Mouse (Mus musculus) common myeloid progenitor, adult 5-6 weeks (primary cell): ENCODE data around the gene Adamtsl5. TPM values are rescaled to one million over a fixed set of nuclear protein-coding genes. Genes with fewer than 3 reads are reported as not detected.
A peak's percentile ranks its signal among the peaks of the same experiment; 100 is the strongest.
"Not testable (repeated sequence)": the region's sequence is repeated elsewhere in the genome, so short reads cannot be mapped to it uniquely, and the experiment has no call there.

ENCODE experiments used
- ATAC-seq: replicated peaks from 2 replicates; pipeline ENCODE4 v1.8.0; 2016; ENCODE audit warnings: low read depth, mild to moderate bottlenecking, moderate TSS enrichment, inconsistent platforms; ENCODE audit not compliant: poor library complexity, severe bottlenecking
- total RNA-seq: library from RNA; stranded (forward); fragments of 200-1000, 187-1606 nt; gene quantifications from 2 replicates; pipeline ENCODE4 v1.2.3, GENCODE M21; 2017

The Adamtsl5 gene
- total RNA-seq, 1 experiment from 2014 or later: 0.64 TPM

DNA sequence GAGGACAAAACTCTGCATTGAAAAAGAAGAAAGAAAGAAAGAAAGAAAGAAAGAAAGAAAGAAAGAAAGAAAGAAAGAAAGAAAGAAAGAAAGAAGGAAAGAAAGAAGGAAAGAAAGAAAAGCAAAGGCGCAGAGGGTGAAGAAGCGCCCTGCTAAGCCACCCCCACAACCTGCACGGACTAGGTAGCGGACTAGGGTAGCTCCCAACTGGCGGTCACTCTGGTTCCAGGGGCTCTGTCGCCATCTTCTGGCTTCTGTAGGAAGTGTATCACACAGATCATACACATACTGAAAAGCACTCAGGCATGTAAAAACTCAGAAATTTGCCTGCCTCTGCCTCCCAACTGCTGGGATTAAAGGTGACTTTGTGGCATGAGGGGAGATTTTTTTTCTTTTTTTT lies 25.9 kb upstream of the Adamtsl5 start:
- ATAC-seq: peak; percentile 55; the same call in 1 of the 2 replicates

DNA sequence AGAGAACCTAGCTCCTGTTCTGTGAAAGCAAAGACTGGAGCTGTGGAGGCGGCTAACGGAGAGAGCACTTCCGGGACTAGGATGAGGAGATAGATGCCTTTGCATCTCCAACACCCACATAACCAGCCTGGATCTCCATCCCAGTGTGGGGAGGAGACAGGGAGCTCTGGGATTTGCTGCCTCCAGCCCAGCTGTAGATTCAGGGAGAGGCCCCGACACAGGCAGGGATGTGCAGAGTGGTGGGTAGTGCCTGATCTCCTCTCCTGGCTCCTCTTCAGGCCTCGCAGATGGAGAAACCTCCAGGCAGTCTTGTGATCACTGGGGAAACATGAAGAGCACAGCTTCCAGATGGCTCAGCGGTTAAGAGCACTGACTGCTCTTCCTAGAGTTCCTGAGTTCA lies 24.5 kb upstream of the Adamtsl5 start:
- no peak for ATAC-seq

DNA sequence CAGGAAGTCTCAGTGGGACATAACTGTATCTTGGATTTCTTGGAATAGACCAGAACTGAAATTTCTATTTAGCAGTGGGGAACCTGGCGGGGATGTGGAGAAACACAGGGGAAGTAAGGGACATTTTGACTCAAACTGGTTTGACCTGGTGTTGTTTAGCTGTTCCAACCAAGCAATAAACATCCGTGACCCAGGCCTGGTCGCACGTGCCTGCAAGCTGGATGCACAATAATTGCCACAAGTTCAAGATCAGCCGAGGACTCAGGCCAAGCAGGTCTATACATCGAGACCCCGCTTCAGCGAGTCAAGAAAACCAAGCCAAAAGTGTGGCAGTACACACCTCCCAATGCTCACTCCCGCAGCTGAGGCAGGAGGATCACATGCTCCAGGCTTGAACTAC lies 23.8 kb upstream of the Adamtsl5 start:
- no peak for ATAC-seq

DNA sequence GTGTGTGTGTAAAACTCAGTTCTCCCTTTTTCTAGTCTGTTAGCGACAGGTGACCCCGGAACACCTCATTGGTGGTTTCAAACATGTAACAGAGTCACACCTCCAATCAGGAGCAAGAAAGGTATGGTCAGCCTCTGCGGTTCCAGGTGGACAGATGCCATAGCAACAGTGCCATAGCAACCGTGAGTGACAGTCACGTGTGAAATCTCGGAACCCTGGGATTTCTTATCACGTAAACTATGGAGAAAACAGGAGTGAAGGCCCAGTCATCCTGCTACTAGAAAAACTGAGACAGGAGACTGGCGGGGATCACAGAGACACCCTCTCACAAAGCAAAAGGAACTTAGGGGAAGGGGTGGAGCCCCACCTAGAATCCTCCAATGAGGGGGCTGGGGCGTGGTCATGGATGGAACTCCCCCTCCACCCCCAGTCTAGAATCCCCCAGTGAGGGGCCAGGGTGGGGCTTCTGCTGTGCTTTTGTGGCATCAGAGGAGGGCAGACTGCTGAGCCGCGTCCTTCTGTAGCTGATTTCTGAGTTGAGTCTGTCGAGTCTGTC lies 23.3 kb upstream of the Adamtsl5 start:
- peak; percentile 15; the same call in 1 of the 2 replicates for ATAC-seq

DNA sequence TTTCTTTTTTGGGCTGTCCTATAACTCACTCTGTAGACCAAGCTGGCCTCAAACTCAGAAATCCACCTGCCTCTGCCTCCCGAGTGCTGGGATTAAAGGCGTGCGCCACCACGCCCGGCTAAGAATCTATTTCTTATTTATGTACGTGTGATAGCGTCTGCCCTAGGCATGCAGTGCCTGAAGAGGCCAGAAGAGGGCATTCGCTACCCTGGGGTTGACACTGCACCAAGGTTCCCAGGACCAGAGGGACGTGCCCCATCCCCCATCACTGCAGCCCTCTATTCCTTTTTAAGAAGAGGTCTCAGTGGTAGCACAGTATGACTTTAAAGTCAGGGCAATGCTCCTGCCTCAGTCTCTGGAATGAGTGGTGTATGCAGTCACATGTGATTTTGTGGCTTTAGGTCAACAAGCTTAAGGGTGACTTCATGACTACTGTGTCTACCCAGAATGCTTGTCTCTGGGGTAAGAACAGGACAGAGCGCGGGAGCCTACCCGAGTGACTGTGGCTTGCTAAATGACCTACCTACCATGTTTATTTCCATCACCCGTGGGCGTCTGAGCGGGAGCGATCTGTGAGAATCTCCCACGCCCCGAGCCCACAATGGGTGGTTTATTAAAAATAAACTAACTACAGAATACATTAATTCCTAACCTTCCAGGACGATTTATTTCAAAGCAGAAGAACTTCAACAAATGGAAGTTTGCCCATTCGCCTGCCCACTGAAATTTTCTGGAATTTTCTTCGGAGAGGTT lies 22.0 kb upstream of the Adamtsl5 start:
- ATAC-seq: peak; percentile 39; the same call in 1 of the 2 replicates

DNA sequence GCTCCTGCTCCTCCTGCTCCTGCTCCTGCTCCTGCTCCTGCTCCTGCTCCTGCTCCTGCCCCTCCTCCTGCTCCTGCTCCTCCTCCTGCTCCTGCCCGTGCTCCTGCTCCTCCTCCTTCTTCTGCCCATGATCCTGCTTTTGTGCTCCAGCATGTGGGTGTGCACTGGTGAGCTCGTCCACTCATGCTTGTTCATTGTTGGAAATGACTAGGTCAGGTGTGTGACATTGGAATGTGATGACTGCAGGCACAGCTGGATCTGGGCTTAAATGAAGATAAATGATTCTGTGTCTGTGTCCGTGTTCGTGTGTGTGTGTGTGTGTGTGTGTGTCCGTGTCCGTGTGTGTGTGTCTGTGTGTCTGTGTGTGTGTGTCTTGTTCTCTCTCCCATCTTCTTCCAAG lies 20.2 kb upstream of the Adamtsl5 start:
- ATAC-seq: no peak

DNA sequence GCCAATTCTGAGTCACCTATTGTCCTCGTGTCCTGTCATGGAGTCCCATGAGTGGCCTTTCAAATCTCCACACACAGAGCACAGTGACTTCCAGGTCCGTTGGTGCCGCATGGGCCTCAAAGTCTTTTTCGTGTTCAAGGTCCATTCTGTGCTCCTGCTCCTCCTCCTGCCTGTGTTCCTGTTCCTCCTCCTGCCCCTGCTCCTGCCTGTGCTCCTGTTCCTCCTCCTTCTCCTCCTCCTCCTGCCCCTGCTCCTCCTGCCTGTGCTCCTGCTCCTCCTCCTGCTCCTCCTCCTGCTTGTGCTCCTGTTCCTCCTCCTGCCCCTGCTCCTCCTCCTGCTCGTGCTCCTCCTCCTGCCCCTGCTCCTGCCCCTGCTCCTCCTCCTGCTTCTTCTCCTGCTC lies 19.7 kb upstream of the Adamtsl5 start:
- ATAC-seq: no peak

DNA sequence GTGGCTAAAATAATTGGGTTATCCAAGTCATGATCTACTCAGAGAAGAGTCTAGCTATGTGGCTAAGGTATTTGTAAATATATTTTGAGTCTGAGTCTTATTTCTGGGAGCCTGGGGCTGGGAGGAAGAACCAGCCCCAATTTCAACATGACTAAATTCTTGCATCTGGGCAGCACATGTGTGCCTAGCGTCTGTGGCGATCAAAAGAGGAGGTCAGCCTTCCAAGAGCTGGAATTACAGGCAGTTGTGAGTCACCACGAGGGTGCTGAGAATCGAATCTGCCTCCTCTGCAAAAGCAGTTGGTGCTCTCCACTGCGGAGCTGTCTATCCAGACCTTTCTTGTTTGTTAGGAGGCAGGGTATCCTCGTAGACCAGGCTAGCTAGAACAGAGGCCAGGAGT lies 17.5 kb upstream of the Adamtsl5 start:
- ATAC-seq: no peak

DNA sequence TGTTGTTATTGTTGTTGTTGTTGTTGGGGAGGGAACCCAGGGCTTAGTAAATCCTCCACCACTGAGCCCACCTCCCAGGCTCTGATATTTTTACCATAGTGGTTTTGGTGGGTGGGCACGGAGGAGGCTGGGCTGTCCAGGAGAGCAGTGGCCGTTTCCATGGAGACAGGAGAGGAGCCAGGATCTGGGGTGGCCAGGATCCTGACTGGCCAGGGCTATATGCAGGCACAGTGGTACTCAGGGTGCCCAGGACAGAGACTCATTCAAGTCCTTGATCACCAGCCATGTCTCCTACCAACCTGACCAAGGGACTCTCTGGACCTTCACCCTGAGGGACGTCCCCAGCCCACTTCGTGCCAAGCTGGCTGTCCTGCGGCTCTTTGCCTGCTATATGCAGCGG lies 15.5 kb upstream of the Adamtsl5 start:
- no peak for ATAC-seq

DNA sequence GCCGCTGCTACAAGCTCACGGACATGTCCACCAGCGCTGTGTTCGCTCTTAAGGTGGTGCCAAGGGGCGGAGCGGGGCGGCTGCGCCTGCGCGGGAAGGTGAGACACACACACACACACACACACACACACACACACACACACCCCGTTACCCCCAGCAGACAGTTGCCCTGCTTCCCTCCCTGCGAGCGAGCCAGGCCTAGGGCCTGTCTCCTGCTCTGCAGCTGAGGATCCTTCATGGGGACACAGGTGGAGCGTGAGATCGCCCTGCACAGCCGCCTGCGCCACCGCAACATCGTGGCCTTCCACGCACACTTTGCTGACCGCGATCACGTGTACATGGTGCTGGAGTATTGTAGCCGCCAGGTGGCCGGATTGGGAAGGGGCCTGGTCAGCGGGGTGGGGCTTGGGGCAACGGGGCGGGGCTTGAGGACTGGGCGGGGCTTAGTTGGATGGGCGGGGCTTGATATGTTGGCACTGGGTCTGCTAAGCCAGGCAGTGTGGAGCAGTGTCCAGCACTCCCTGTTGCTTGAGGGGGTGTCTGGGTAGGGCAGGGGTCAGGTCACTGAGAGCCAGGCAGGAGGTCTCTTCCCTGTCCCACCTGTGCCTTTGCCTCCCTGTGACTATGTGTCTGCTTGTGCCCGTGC lies 9.9 kb upstream of the Adamtsl5 start:
- ATAC-seq: peak; percentile 43; the same call in 1 of the 2 replicates

DNA sequence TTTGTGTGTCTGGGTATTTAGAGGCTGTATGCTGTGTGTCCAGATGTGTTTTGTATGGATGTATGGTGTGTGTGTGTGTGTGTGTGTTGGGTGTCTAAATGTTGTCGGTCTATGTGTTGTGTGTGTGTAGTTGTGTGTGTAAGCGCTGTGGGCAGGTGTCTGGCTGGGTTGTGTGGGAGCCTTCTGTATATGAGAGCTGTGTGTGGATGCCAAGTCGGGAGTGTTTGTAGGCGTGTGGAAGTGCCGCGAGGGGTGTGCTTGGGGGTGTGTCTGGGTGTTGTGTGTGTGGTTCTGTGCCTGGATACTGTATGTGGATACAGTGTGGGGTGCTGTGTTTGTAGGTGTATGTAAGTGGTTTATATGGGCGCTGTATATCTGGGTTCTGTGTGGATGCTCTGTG lies 9.1 kb upstream of the Adamtsl5 start:
- no peak for ATAC-seq

DNA sequence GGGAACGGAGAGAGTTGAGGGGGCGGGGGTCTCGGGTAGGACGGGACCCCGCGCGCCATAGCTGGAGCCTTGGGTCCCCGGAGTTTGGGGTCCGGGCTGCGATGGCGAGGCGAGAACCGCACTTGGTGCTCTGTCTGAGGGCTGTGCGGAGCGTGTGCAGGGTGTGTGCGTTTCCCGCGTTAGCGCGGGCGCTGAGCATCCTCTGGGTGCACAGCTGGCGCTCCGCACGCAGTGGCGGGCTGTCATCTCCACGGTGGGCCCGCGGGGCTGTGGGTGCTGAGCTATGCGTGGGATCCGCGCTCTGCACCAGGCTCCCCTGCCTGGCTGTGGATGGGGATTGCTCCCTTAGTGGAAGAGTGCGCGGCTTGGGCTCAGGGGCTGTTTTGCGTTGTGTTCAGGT lies 8.5 kb upstream of the Adamtsl5 start:
- ATAC-seq: no peak

DNA sequence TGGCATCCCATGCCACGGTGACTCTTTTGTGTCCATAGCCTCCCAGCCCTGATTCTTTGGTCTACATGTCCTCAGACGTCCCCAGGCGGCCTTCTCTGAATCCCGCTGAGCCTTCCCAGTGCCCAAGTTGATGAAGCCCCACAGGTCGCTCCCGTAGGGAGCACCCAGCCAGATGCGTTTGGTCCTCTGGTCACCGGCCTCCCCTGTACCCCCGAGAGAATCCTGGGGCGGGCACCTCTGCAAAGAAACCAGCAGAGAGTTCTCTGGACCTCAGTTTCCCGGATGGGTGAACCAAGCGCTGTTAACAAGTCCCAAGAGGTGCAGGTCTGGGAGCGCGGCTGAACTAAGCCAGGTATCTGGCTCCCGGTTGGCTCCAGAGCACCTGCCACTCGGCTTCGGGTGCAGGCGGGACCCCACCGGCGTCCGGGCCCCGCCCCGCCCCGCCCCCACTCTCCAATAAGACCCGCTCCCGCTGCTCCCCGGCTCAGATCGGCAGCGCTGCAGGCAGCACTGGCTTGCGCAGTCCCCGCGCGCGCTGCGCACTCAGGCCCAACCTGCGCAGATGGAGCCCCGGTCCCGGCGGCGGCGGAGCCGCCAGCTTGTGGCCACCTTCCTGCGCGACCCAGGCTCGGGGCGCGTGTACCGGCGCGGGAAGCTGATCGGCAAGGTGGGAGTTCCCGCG lies 7.9 kb upstream of the Adamtsl5 start, which contains the start of gene Plk5:
Plk5 (plus strand) TSS at position 459 of the 682 bp plus-strand sequence.
- ATAC-seq: no peak

DNA sequence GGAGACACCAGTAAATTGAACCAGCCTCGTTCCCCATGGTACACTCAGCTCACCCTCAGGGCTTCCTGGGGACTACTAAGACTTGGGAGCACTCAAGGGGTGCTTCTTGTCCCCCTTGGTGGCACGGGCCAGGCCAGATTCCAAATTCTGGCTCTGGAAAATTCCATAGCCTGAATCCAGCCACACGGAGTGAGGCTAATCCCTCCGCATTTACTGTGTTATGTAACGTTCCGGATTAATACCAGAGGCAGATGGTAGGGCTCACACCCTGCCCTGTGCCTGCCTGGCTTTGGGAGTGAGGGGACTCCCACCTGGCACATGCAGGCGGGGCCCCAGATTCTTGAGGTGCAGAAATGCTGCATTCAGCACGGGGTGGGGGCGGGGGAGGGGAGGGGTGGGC lies 7.2 kb upstream of the Adamtsl5 start:
- no peak for ATAC-seq

DNA sequence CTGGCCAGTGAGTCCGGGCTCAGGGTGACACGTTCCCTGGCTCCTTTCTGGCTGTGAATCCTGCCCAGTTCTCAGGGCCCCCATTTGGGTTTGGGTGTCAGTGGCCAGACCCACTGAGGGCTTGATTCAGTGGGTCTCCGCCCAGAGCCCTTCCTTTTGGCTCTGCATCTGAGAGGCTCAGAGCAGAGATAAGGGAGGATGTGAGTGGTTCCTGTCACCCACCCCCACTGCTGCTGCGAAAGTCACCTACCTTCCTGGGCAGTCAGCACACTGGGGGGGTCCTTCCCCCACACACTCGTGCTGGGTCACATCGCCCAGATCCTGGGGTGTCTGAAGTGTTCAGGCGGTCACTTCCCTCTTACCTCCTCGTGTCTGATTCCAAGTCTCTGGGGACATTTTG lies 4.5 kb upstream of the Adamtsl5 start:
- no peak for ATAC-seq

DNA sequence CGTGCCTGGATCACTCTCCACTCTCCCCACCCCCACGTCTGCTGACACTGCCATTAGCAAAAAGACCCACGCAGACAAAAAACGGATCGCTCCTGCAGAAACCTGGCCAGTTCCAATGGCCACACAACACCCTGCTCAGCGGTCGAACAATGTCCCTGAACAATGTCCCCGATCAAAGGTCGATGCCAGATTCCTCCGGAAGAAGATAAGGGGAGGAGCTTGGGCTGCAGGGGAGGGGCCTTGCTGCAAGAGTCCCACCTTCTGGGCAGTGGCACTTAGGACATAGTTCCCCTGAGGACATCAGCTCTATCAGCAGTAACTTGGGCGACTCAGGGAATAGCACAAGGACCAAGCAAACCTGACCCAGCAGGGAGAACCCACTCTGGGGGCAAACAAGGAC lies 3.7 kb upstream of the Adamtsl5 start:
- no peak for ATAC-seq

DNA sequence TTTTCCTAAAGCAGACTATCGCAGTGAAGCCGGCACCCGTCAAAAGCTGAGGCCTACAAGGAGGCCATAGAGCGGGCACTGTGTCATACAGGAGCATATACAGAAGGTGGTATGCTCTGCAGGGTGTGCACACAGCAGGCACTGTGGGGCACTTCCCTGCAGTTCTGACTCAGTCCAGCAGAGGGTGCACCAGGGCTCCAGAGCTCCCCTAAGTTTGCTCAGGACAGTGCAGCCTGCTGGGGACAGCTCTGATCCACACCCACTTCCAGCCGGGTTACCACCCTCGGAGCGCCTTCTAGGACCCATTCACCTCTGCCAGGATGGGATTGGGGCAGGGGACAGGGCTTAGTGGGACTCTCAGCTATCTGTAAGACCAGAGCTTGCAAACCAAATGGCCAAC lies 2.1 kb upstream of the Adamtsl5 start:
- ATAC-seq: peak; percentile 90

DNA sequence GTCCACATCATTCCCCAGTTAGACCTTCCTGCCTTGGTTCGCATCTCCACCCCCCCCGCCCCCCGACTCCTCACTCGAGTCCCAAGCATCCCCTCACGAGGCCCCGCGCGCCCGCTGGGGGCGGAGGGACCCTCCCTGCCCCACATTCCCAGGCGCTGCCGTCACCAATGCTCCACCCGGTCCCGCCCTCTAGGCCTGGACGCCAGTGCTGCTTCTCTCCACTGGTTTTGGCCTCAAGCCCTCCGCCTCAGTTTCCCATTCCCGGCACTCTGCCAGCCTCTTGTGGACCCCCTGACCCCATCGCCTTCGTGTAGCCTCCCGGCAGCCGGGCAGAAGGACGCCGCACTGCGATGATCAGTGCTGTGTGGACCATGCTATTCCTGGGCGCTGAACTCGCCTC lies 769 bp upstream of the Adamtsl5 start:
- no peak for ATAC-seq

DNA sequence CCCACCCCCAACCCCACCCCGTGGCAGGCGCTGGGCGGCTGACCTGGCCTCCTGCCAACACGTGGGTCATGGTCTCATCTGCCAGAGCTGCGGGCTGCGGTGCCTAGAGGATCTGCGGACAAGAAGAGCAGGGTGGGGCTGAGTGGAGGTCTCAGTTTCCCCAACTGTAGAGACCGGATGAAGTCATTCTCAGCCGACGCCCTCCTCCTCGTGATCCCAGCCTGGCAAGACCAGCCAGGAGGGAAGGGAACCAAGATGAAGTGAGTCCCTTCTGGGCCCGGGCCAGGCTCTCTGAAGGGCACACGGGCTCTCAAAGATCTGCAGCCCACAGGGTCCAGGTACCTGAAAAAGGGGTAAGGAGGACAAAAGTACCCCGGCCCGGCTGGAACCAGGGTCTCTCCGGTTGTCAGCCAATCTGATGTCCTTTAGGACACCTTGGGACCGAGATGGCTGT lies 671 bp downstream of the Adamtsl5 start:
- ATAC-seq: no peak

DNA sequence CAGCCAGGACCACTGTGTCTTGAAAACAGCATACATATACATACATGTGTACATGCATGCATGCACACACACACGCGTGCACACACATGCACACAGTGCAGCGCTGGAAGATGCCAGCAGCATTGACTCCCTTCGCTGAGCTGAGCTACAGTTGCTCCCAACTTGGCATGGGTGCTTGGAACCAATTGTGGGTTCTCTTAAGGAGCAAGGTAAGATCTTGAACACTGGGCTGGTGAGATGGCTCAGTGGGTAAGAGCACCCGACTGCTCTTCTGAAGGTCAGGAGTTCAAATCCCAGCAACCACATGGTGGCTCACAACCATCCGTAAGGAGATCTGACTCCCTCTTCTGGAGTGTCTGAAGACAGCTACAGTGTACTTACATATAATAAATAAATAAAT lies 2.3 kb downstream of the Adamtsl5 start:
- ATAC-seq: not testable (repeated sequence)

DNA sequence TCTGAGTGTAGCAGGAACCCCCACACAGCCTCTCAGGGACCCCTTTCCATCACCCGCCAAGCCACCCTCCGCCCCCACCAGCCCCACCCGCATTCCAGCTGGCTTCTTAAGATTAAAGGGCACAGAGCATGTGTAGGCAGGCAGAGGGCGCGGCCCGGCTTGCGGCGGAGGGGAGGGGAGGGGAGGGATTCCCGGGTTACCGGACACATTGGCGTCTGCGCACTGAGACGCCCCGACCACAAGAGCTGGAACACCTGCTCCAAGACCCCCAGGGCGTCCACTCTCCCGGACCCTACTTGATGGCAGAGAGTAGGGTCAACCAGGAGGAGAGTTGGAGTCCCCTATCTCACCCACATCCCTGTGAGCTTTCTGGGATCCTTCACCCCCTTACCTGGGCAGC lies 3.1 kb downstream of the Adamtsl5 start:
- ATAC-seq: no peak
